Mouse (Mus musculus): ENCODE results near the gene Golga7b.

Golga7b gene

DNA sequence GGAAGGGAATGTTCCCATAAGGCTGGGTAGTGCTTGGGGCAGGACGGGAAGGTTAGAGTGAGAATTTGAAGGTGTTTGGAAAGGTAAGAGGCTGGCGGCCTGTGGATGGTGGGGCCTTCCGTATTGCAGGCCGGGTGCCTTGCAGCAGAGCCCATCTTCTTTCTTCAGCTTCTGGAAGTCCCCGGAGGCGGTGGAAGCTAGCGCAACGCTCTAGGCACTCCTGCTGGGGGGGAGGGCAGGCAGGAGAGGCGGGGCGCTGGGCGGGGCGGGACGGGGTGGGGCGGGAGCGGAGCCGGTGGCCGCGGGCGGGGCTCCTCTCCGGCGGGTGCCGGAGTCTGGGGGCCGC, 8.0 kb downstream of the Golga7b start:
- no peak for DNase-seq

GRCm38 (mm10) chr19:42255784-42256610, 8.6 kb downstream of the Golga7b start:
- DNase-seq: peak; percentile 91

DNA sequence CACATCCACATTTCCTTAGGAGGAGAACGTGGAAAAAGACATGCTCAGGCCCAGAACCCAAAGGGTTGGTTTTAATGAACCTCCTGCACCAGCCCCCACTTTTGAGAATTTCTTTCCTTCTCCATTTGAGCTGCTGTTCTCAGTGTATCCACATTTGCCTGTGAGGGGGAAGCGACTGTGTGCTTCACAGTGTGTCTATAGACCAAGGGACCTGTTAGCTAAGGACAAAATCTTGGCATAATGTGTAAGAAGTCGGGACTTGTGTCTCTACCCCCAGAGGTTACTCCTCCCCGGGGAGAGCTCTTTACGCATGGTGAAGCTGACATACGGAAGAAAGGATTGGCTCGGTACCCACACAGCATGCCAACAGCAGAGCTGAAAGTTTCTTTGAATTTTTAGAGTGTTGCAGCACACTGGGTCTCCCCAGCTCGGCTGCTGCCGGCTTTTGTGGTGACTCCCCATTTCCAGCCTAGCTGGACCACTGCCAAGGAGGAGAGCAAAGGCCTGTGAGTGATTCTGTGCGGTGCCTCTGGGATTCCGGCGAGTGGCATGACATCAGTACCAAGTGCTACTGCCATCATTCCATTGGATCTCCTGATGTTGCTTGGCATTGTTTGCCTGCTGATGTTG, 9.4 kb downstream of the Golga7b start:
- DNase-seq: no peak

DNA sequence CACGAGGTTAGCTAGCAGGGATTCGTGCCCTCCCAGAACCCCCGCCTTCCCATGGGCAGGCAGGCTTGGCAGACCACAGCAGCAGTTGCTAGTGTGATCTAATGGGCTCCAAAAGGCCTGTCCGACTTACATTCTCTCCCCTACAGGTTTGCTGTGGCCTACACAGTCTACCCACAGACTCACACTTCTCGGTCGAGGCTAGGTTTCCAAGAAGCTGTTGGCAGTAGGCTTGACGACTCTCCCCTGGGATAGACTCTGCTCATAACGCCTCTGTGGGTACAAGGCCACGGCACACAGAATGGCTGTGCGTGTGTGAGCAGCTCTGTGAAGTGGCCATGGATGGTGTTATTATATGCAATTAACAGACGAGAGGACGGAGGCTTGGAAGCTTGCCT, 9.9 kb downstream of the Golga7b start:
- no peak for DNase-seq

- no peak for DNase-seq
Observed at GRCm38 (mm10) chr19:42258031-42258430, 10.7 kb downstream of the Golga7b start.

DNA sequence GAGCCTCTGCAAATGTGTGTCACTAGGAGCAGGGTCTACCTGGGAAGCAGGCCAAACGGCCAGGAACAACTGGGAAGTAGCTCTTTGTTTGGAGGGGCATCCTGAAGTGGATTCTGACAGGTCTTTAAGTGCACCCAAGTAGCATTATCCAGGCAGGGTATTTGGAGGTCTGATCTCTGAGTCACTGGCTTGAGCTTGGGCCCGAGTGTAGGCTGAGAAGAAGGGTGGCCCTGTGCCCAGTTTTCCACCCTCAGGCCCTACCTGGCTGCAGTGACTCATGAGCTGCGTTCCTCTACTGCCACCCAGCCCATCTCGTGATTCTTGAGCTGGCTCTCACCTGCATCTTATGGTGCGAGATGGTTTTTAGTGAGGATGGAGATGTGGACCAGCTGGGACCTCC, 11.2 kb downstream of the Golga7b start:
- DNase-seq: no peak

DNA sequence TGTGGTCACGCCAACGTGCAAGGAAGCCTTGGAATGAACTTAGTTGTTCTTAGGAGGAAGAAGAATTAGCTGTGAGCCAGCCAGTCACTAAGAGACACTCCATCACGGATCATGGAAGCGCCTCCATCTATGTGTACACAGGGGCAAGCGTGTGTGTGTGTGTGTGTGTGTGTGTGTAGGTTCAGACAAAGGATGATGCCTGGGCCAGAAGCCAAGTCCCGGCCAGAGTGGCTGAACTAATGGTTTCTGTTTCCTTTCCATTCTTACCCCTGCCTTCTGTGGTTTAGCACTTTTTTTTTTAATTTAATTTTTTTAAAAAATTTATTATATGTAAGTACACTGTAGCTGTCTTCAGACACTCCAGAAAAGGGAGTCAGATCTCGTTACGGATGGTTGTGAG, 13.1 kb downstream of the Golga7b start:
- DNase-seq: no peak

DNA sequence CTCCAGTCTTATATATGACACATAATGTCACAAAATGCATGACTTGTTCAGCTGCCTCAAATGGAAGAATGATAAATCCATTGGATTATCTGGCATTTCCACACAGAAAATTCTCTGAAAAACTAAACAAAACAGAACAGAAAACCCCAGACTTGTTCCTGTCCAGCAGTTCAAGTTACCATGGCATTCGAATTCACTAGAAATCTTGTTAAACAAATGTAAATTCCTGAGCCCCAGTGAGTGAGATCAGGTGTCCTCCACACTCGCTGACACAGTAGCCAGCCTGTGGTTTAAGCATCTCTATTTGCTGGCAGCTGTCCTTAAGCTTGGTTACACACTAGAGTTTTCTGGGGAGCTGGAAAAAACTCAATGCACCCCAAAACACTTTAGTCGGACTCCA, 16.1 kb downstream of the Golga7b start:
- no peak for DNase-seq

- DNase-seq: peak; percentile 12
Observed at GRCm38 (mm10) chr19:42268337-42268736, 21.0 kb downstream of the Golga7b start.

GRCm38 (mm10) chr19:42270119-42270518, 22.7 kb downstream of the Golga7b start:
- no peak for DNase-seq

DNA sequence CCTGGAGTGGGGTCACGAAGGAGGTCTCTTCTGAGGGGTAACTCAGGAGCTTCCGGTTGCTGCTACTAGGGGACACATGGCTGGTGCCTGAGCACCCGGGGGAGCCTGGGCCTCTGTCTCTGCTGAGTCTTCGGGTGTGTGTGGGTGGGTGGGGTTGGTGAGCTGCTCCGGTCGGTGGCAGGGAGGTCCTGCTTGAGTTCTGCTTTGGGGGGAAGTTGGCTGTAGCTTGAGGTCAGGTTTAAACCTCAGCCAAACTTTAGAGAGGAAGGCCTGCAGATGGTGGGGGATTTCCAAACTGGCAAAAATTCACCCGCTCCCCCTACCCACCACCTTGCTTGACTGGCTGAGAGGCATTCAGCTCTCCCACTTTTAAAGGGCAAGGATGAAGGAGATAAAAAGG, 23.8 kb downstream of the Golga7b start:
- DNase-seq: no peak

- peak; percentile 75 for DNase-seq
Observed at GRCm38 (mm10) chr19:42272003-42272963, 24.9 kb downstream of the Golga7b start.

GRCm38 (mm10) chr19:42277288-42277687, 29.9 kb downstream of the Golga7b start:
- DNase-seq: no peak

DNA sequence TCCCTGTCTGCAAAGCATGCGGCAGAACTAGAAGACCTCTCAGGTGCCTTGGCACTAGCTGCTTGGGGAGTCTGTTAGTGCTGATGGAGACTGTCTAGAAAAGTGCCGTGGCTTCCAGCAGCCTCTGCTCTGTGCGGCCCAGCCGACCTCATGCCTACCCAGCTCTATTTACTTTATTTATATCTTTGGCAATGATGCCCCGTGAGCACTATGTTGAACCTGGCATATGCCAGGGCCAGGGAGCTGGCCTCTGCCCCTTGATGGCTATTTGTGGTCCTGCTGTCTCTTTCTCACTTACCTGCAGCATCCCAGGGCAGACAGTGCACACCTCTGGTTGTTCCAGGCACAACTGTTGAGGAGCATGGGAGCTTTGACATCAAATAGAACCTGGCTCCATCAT, 31.1 kb downstream of the Golga7b start:
- DNase-seq: no peak

- DNase-seq: no peak
Observed at GRCm38 (mm10) chr19:42279611-42280010, 32.2 kb downstream of the Golga7b start.

DNA sequence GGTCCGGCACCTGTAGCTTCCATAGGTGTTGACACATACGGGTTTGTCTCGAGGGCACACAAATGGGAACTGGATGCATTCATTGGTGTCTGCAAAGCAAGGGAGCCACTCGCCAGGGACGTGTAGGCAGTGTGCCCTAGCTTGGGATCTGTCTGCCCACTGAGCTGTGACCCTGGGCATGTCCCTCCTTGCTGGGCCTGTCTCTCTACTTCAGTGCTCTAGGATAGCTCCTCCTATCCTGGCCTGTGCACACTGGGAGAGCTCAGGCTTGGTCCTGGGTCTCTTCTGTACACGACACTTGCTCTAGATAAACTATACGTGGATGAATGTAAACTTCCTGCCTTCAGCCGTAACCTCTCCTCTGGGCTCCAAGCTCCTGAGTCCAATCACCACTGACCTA, 36.8 kb downstream of the Golga7b start:
- no peak for DNase-seq

GRCm38 (mm10) chr19:42288361-42288760, 41.0 kb downstream of the Golga7b start:
- no peak for DNase-seq

GRCm38 (mm10) chr19:42290954-42291661, 43.7 kb downstream of the Golga7b start:
- no peak for DNase-seq

DNA sequence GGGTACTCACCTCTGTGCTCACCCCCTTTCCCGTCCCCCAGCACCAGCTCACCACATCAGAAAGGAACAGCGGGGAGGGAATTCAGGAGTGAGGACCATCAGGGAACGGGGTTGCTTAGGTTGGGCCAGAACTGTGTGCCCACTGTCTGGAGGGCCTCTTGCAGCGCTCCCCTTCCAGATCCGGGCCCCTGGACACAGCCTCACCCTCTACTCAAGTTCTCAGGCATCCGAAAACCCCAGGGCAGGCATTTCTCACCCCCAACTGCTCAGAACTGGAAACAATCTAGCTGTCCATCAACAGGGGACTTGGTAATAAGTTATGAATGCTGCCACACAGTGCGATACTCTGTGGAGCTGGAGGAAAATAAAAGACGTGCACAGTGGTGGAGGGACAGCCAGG, 44.7 kb downstream of the Golga7b start:
- no peak for DNase-seq

- DNase-seq: no peak
Observed at GRCm38 (mm10) chr19:42293216-42293615, 45.8 kb downstream of the Golga7b start.

DNA sequence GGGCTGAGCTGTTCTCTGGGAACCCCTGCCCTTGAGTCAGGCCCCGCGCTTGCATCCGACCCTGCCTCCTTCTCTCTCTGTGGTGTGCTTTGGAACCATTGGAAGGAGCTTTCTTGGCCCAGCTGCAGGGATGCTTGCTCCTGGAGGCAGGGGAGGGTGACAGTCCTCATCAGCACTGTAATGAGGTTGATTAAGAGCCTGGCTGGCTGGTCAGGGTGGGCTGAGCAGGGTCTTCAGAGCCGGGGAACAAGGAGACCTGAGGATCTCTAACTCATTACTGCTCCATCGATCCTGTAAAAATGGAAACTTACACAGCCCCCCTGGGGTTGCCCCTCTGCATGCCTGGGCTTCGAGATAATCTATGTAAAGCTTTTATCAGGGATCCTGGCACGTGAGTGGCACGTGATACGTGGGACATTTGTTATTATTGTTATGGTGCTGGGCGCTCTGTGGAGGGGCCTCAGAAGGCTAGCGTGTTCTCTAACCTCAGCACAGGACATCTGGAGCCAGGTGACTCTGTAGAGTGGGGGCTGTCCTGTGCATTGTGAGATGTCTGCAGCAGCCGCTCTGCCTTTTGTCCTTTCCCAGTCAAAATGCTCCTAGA, 55.9 kb downstream of the Golga7b start:
- no peak for DNase-seq

DNA sequence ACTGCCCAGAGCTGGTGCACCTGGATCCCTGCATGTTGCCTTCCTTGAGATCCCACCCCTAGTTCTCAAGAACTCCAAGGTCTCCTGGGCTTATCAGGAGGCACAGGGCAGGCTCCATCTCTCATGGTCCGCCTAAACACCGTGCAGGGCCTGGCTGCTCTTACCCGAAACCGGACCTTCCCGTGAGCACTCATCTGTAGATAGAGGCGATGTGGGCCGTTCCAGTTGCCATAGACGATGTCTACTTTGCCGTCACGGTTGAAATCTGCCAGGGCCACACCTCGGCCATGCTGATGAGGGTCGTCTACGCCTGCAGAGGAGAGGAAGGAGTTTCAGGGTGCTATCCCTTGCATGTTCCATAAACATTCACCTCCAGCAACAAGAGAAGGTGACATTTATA, 57.1 kb downstream of the Golga7b start:
- no peak for DNase-seq

Data from lung, postnatal 10 days (tissue).